12 mouse cellular contexts compared by ENCODE assay signal in genomic region chr11:86369003-86369402, GRCm38 (mm10).
"Had no signal": no experiment of that assay in that cellular context is flagged by ENCODE, and none has a peak within 500 bp of the region (broad histone marks: within the 10 kb centered on the region; RNA-seq: fewer than 3 reads in every experiment).

No protein-coding gene starts in this region.

- DNase-seq: kidney, postnatal 10 days; lung, embryonic 14.5 days; lung, postnatal 10 days; lung, postnatal 4 days; right cerebral cortex, adult 18-20 months; right cerebral cortex, postnatal 25 days; thymus, postnatal 36 days had no signal

- H3K9ac ChIP-seq: limb, embryonic 15.5 days; liver, embryonic 12.5 days; lung, embryonic 14.5 days; midbrain, embryonic 12.5 days; neural tube, embryonic 15.5 days had no signal

- H3K27me3 ChIP-seq: limb, embryonic 15.5 days; liver, embryonic 12.5 days; midbrain, embryonic 12.5 days; neural tube, embryonic 15.5 days had no signal

- H3K4me3 ChIP-seq: left cerebral cortex, adult 2 months; limb, embryonic 15.5 days; liver, embryonic 12.5 days; midbrain, embryonic 12.5 days; neural tube, embryonic 15.5 days had no signal

- ATAC-seq: liver, embryonic 12.5 days had no signal

- H3K36me3 ChIP-seq: limb, embryonic 15.5 days; liver, embryonic 12.5 days; midbrain, embryonic 12.5 days; neural tube, embryonic 15.5 days had no signal

- H3K9me3 ChIP-seq: limb, embryonic 15.5 days; liver, embryonic 12.5 days; midbrain, embryonic 12.5 days; neural tube, embryonic 15.5 days had no signal

- H3K4me1 ChIP-seq: limb, embryonic 15.5 days; liver, embryonic 12.5 days; midbrain, embryonic 12.5 days; neural tube, embryonic 15.5 days had no signal

- H3K4me2 ChIP-seq: limb, embryonic 15.5 days; liver, embryonic 12.5 days; lung, embryonic 14.5 days; midbrain, embryonic 12.5 days; neural tube, embryonic 15.5 days had no signal

- H3K27ac ChIP-seq: left cerebral cortex, adult 2 months; limb, embryonic 15.5 days; liver, embryonic 12.5 days; midbrain, embryonic 12.5 days; neural tube, embryonic 15.5 days had no signal
